Mouse (Mus musculus) stomach, postnatal 0 days (tissue): ENCODE results near the gene Ppp2r3a. TPM values are rescaled to one million over a fixed set of nuclear protein-coding genes. Genes with fewer than 3 reads are reported as not detected.

ENCODE experiments used
- ATAC-seq: fragments of 200-750 bp; cut with Nextera tagmentation; 2 replicates; pipeline ENCODE4 v1.8.0; 2017; ENCODE audit not compliant: low FRiP score, low TSS enrichment
- DNase-seq: peaks from one replicate; pipeline ENCODE4 v3.0.0-alpha.2; 2016; ENCODE audit warnings: low spot score
- H3K27ac ChIP-seq: fragments of 300-500 bp; sonication (generic); replicated peaks from 2 replicates; pipeline ENCODE4 v1.5.1; 2014; ENCODE audit warnings: mild to moderate bottlenecking, control low read depth
- H3K27me3 ChIP-seq: fragments of 300-500 bp; sonication (generic); 2 replicates; pipeline ENCODE4 v1.6.1; 2014; ENCODE audit warnings: low read length; ENCODE audit not compliant: control insufficient read depth, insufficient read depth
- H3K36me3 ChIP-seq: fragments of 300-500 bp; sonication (generic); 2 replicates; pipeline ENCODE4 v1.6.1; 2014; ENCODE audit warnings: low read length, mixed read lengths; ENCODE audit not compliant: control insufficient read depth, insufficient read depth
- H3K4me1 ChIP-seq: fragments of 300-500 bp; sonication (generic); replicated peaks from 2 replicates; pipeline ENCODE4 v1.6.1; 2014; ENCODE audit warnings: antibody characterized with exemption; ENCODE audit not compliant: control insufficient read depth, insufficient read depth
- H3K4me2 ChIP-seq: fragments of 300-500 bp; sonication (generic); replicated peaks from 2 replicates; pipeline ENCODE4 v1.6.1; 2014; ENCODE audit warnings: low read depth, mild to moderate bottlenecking, control low read depth, moderate library complexity
- H3K4me3 ChIP-seq: fragments of 300-500 bp; sonication (generic); 2 replicates; pipeline ENCODE4 v1.5.1; 2014; ENCODE audit warnings: low read depth, low read length, control low read depth
- H3K9ac ChIP-seq: fragments of 300-500 bp; sonication (generic); 2 replicates; pipeline ENCODE4 v1.6.1; 2014; ENCODE audit warnings: mild to moderate bottlenecking, low read length, control low read depth, mixed read lengths
- H3K9me3 ChIP-seq: fragments of 300-500 bp; sonication (generic); 2 replicates; pipeline ENCODE4 v1.6.1; 2016; ENCODE audit warnings: low read length; ENCODE audit not compliant: control insufficient read depth
- CTCF ChIP-seq: IDR thresholded peaks from 2 replicates; pipeline ENCODE4 v1.5.1; 2016; ENCODE audit warnings: antibody characterized with exemption, low read depth, mild to moderate bottlenecking, moderate library complexity
- EP300 ChIP-seq: optimal IDR thresholded peaks from 2 replicates; pipeline ENCODE3; 2016; ENCODE audit warnings: antibody characterized with exemption
- WGBS: fragments of 180-500 bp; shearing (Covaris S2); extraction: QIAGEN DNeasy Blood & Tissue Kit; methylation state at CpG from one replicate; pipeline ENCODE4 v1.1.7; 2014; 5-methylcytosine and 5-hydroxymethylcytosine counted together
- polyA plus RNA-seq: library from polyadenylated mRNA; unstranded; fragments of >200 nt; fragmentation: Nextera tagmentation; extraction: Ambion mirVana; gene quantifications from 2 replicates; pipeline ENCODE4 v1.2.1, GENCODE M21; 2015

Ppp2r3a gene
- polyA plus RNA-seq, 1 experiment from 2014 or later, result 6.8 TPM

GRCm38 (mm10) chr9:101143635-101144034, 108.0 kb downstream of the Ppp2r3a start:
- peaks cover 6% of the 10 kb centered on the region; the same call in 1 of the 2 replicates for H3K36me3 ChIP-seq
- H3K4me1 ChIP-seq, result no peaks in the 10 kb centered on the region
- H3K9ac ChIP-seq, result no peak overlapping the region
- no peak overlapping the region for H3K4me3 ChIP-seq
- 91% methylated on average over 4 of the region's 4 CpGs for WGBS
- no peak for DNase-seq
- no peak overlapping the region for H3K27ac ChIP-seq
- H3K9me3 ChIP-seq, result no peaks in the 10 kb centered on the region
- TF ChIP-seq CTCF, result no peak
- no peak for TF ChIP-seq EP300
- no peak overlapping the region for H3K4me2 ChIP-seq
- no peak for ATAC-seq
- no peaks in the 10 kb centered on the region for H3K27me3 ChIP-seq

- Histone ChIP-seq H3K4me2 (no peak overlapping the region), H3K4me3 (no peak overlapping the region), H3K27ac (no peak overlapping the region), H3K27me3 (no peaks in the 10 kb centered on the region), H3K9ac (no peak overlapping the region), H3K9me3 (no peaks in the 10 kb centered on the region), H3K36me3 (peaks cover 4% of the 10 kb centered on the region; the same call in 1 of the 2 replicates), H3K4me1 (no peaks in the 10 kb centered on the region)
- DNase-seq (no peak), ATAC-seq (no peak)
- no peak for TF ChIP-seq EP300
- 84% methylated on average over 8 of the region's 8 CpGs for WGBS
Measured at GRCm38 (mm10) chr9:101114182-101114884, 137.3 kb downstream of the Ppp2r3a start.

GRCm38 (mm10) chr9:101113317-101113716, 138.3 kb downstream of the Ppp2r3a start:
- TF ChIP-seq EP300 (no peak), CTCF (no peak)
- Histone ChIP-seq H3K4me1 (no peaks in the 10 kb centered on the region), H3K9me3 (no peaks in the 10 kb centered on the region), H3K9ac (no peak overlapping the region), H3K4me3 (no peak overlapping the region), H3K36me3 (peaks cover 4% of the 10 kb centered on the region; the same call in 1 of the 2 replicates), H3K27me3 (no peaks in the 10 kb centered on the region), H3K27ac (no peak overlapping the region), H3K4me2 (no peak overlapping the region)
- ATAC-seq (no peak), DNase-seq (no peak)
- 61% methylated on average over 4 of the region's 4 CpGs for WGBS

GRCm38 (mm10) chr9:101110013-101110412, 141.6 kb downstream of the Ppp2r3a start:
- Histone ChIP-seq H3K4me1 (no peaks in the 10 kb centered on the region), H3K4me3 (no peak overlapping the region), H3K27ac (peak overlapping the region; percentile 1; the same call in 1 of the 2 replicates), H3K27me3 (no peaks in the 10 kb centered on the region), H3K9ac (no peak overlapping the region), H3K9me3 (no peaks in the 10 kb centered on the region), H3K36me3 (peaks cover 4% of the 10 kb centered on the region; the same call in 1 of the 2 replicates), H3K4me2 (no peak overlapping the region)
- ATAC-seq (peak; percentile 59; the same call in 1 of the 2 replicates), DNase-seq (peak; percentile 24)
- TF ChIP-seq EP300, result no peak
- no peak for TF ChIP-seq CTCF
- 14% methylated on average over 3 of the region's 3 CpGs for WGBS

- H3K9ac ChIP-seq, result no peak overlapping the region
- no peaks in the 10 kb centered on the region for H3K9me3 ChIP-seq
- no peak overlapping the region for H3K27ac ChIP-seq
- DNase-seq (no peak), ATAC-seq (no peak)
- no peaks in the 10 kb centered on the region for H3K27me3 ChIP-seq
- no peaks in the 10 kb centered on the region for H3K4me1 ChIP-seq
- WGBS, result 73% methylated on average over 3 of the region's 3 CpGs
- H3K4me3 ChIP-seq, result no peak overlapping the region
- peaks cover 4% of the 10 kb centered on the region; the same call in 1 of the 2 replicates for H3K36me3 ChIP-seq
- no peak overlapping the region for H3K4me2 ChIP-seq
- TF ChIP-seq EP300 (no peak), CTCF (no peak)
Measured at GRCm38 (mm10) chr9:101107386-101107785, 144.2 kb downstream of the Ppp2r3a start.

- H3K4me1 ChIP-seq, result no peaks in the 10 kb centered on the region
- H3K4me3 ChIP-seq, result no peak overlapping the region
- no peaks in the 10 kb centered on the region for H3K9me3 ChIP-seq
- DNase-seq (no peak), ATAC-seq (no peak)
- 95% methylated on average over 6 of the region's 6 CpGs for WGBS
- no peak overlapping the region for H3K4me2 ChIP-seq
- no peak overlapping the region for H3K9ac ChIP-seq
- TF ChIP-seq CTCF (no peak), EP300 (no peak)
- no peak overlapping the region for H3K27ac ChIP-seq
- H3K27me3 ChIP-seq, result no peaks in the 10 kb centered on the region
- peaks cover 6% of the 10 kb centered on the region; the same call in 1 of the 2 replicates for H3K36me3 ChIP-seq
Measured at GRCm38 (mm10) chr9:101105735-101106134, 145.9 kb downstream of the Ppp2r3a start.
